Mouse (Mus musculus) kidney, postnatal 14 days (tissue): ENCODE measurements around the gene Slc24a4.
"Not testable (repeated sequence)": the region's sequence is repeated elsewhere in the genome, so short reads cannot be mapped to it uniquely, and the experiment has no call there.

Experiments used
- DNase-seq: peaks from one replicate; pipeline ENCODE4 v3.0.0; 2022; ENCODE audit warnings: mixed read lengths

Gene Slc24a4

DNA sequence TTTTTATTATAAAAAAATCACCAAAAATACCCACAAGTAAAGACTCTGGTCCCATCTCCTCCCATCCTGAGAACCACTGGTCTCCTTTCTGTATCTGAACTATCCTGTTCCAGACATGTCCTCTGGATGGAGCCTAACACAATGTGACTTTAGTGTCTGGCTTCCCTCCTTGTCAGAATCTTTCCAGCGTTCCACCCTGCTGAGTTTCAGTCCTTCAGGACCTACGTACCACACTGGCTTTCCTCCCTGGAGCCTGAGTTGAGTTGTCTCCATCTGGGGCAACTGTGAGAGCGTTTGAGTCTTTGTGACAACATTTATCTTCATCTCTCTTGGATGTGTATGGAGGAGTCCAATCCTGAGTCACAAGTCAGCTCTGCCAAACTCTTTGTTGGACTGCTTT, 123.5 kb downstream of the Slc24a4 start:
- DNase-seq = no peak

DNA sequence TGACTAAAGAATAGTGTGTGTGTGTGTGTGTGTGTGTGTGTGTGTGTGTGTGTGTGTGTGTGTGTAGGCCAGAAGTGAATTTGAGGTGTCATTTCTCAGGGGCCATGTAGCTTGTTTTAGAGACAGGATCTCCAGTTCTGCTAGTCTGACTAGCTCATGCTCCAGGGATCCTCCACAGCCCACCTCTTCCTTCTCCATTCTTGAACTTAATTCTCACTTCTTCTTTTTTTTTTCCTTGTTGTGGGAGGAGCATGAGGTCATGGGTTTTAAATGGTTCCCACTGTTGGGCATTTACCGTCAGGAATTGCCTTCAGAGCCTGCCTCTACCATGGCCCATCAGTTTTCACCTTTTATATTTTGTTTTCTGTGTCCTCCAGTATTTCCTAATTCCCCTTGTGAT, 124.0 kb downstream of the Slc24a4 start:
- DNase-seq = no peak

DNA sequence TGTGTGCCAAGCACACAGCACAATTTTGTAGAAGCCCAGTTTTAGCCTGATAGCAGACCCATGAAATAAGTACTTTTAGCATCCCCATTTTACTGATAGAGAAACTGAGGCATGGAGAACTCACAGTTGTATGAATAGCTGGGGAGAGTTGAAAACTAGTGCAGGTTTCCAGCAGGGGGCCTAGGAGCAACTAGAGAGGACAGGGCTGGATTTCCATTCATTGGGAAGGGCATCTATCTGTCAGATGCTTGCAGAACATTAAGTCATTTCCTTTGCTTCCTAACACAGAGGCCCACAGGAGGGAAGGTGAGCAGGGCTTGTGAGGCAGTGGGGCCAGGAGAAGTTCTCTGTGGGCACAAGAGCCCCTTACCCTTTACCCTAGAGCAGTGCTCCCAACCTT, 126.5 kb downstream of the Slc24a4 start:
- DNase-seq = no peak

DNA sequence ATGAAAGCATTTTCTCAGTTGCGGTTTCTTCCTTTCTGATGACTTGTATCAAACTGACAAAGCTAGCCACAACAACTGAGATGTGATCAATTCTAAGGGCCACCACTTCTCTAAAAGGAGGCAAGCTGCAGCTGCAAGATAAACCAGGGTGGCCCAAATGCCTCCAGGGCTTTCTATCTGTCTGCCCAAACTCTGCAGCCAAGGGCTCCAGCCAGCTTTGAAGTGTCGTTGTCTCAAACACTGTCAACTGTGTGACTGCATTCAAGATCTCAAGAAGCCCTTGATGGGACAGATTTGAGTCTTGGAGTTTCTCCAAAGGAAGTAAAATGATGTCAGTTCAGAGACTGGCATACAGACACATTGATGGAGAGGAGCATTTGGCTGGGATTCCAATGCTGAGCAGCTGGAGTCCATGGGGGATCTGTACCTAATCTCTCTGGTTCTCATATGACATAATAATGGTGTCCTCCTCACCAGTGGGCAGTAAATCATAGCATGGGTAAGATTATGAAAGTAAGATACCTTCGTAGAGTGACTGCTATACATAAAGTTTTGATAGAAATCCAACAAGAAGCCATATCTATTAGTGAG, 130.1 kb downstream of the Slc24a4 start:
- no peak for DNase-seq

DNA sequence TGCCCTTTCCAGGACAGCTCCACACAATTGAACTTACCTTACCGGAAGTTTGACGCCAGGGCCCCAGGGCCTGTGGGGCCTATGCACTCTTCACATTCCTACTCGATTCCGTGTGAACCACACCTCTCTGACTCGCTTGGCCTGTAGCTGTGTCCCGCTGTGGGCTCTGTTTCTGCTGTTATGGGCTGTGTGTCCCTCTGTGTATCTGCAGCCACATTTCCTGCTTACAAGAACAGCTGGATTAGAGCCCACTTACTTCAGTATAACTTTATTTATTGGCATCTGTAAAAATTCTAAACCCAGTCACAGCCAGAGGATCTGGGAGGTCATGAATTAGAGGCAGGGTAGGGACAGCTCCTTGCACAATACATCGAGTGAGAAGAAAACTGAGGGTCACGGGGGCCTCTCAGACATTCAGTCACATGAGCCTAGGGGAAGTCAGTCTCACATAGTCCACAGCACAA, 133.4 kb downstream of the Slc24a4 start:
- peak; percentile 38 for DNase-seq

DNA sequence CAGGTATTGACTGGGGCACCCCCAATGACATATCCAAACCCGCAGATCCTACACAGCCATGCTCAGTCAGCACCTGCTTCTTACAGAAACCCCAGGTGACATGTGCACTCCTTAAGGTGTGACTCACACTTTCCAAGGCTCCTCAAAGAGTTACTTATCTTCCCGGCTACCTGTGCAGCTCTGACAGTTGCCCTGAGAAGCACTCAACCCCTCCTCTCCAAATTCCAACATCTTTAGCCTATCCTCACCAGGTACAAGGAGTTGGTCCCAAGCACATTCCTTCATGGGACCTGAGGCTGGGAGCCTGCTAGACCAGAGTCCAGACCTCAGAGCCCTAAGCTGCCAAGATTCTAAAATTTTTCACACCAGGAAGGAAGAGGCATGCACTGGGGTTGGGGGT, 134.3 kb downstream of the Slc24a4 start:
- DNase-seq = no peak

DNA sequence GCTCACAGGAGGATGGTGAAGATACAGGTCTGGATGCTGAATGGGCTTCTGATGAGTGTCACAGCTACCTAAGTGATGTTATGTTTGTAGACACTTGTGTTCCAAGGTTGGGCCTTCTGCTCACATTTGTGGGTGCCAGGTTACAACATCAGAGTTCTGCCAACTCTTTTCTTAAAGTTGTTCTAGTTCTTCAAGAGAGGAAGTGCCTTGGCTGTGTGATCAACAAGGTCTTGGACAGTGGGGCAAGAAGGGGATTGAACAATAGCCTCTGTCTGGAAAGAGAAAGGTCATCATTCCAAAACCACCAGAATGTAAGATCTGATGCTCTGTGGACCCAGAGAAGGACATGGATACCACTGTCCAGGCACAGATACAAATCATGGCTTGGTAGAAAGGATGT, 134.7 kb downstream of the Slc24a4 start:
- no peak for DNase-seq

DNA sequence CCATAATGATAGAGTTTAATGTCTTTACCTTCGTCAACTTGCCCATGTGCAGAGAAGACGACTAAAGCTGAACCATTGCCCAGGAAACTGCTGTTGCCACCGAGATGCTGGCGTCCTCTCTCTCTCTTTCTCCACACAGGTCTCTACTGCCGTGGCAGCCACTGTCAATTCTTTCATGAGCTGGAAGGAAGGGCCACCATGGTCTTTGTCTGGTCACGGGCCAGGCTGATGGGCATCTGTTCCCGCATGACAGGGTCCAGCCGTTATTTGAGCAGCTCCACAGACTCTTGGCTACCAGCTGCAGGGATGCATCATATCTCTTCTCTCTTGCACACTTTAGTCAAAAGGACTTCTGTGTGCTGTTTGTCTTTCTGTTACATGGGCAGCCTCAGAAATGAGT, 137.9 kb downstream of the Slc24a4 start:
- no peak for DNase-seq

DNA sequence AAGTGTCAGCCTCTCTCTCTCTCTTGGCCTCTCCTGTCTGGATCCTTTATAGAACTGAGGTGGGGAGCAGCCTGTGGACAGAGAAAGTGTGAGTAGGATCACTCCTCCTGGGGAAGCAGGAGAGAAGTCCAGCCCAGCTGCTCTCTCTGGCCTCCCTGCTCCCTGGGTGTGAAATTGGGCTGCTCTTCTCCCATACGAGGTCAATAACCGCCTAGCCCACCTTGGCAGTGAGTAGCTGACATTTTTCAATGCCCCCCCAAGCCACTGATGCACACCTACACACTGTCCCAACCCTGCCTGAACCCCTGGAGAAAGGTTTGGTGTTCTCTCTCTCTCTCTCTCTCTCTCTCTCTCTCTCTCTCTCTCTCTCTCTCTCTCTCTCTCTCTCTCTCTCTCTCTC, 140.6 kb downstream of the Slc24a4 start:
- no peak for DNase-seq

DNA sequence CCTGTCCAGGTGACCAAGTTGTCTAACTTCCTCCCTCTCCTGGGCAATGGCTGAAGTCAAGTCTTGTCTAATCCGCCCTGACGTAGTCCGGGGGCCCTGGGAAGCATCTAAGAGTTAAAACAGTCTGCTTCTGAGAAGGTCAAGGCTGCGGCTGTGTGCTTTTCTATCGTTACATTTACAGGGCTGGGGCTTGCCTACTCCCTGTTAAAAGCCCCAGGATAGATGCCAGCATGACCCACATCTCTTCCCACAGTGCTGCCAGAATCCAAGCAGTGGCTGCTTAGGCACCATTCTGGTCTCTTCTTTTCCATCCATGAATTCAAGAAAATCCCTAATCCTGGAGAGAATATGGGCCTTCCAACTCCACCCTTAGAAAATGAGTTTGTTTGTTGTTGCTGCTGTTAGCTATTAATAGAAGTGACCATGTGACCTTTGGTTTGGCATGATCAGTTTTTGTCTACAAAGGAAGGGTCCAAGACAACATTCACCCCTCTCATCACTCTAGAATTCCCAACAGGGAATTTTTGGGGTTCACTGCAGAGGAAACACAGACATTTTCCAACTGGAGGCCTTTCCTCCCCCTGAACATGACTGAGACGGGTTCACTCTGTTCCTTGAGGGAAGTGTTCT, 142.4 kb downstream of the Slc24a4 start:
- no peak for DNase-seq

DNA sequence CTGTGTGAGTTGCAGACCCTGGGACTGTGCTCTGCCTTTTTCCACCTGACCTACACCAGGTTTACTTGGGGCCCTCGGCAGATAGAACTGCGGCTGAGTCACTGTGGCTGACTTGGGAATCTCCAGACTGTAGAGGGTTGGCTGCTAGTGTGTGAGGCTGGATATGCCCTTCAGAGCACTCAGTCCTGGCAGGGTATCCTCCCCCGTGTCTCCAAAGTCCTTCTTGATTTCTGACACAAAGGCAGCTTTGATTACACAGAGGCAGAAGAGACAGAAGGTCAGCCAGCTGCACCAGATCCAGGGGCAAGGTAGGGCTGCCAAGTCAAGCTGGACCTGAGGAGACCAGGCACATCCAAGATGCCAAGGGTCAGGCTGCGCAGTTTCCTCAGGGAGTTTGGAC, 142.9 kb downstream of the Slc24a4 start:
- peak; percentile 59 for DNase-seq

DNA sequence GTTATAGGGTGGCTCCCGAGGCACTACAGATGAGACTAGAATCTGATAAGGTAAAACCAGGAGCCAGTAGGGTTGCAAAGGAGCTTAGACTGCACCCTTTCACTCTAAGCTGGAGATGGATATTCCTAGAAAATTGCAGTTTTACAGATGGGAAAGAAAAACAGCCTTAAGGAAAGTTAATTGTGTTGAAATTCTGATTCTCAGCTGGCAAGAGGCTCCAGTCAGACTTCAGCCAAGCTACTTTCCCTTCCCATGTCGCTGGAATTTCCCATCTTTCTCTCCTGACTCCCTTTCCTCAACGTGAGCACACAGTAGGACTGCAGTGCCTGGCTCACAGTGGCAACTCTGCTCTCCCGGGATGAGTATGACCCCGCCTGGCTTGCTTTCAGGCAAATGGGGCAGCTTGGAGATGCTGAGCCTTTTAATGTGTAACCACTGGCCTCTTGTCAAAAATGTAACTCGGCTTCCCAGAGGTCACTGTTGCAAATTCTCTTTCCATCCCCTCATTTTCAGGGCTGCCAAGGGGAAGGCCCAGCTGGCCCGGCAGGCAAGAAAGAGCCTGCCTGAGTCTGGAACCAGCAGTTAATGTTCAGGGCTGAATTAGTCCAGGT, 147.4 kb downstream of the Slc24a4 start:
- peak; percentile 89 for DNase-seq

DNA sequence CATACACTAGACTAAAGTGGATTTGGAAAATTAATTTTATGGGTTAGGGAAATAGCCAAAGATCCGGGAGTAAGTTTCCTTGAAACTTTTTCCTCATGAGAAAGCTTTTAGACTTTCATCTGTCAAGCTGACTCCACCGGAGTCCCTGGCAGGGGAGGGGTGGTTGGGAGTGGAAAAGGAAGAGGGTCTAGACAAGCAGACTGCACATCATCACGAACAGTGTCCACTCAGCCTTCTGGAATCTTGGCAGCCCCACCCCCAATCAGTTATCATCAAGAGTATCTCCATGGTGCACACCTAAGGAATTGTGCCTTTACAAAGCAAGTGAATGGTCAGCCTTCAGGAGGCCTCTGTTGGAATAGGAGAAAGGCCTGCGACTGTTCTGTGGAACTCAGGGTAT, 151.8 kb downstream of the Slc24a4 start:
- not testable (repeated sequence) for DNase-seq

DNA sequence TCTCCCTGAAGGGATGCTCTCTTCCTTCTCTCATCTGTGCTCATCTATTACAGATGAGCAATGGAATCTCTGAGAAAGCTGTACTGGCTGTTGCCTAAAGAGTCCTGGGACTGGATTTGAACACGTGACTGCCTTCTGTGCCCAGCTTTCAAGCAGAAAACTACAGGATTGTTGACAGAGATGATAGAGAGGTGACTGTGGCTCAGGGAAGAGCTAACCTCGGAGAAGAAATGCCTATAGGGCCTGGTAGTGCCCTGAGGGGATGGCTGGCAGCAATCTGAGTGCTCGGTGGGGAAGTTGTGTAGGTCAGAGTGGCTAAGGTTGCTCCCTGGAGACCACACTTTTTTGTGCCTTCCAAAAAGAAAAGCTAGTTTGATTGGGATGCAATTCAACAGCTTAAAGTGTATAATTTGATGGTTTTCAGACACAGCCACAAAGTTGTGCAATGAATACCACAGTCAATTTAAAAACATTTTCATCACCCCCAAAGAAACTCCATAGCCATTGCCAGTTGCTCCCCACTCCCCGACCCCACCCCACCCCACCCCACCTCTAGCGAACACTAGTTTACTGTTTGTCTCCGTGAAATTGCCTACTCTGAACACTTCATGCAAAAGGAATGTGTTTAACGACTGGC, 152.5 kb downstream of the Slc24a4 start:
- DNase-seq = no peak

DNA sequence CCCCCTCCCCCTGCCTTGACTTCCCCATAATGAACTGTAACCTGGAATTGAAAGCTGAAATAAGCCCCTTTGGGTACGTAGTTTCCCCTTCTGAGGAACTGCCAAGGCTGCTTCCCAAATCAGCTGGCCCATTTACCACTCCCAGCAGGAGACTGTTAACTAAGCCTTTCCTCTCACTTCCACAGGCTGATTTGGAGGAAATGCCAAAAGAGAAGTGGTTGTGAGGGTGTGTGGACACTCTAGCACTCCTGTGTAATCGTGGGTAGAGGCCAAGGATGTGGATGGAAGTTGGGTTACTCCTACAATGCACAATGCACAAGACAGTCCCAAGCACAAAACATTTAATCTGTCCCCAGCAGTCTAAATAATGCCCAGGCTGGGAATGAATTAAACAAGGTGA, 153.6 kb downstream of the Slc24a4 start:
- DNase-seq = no peak

DNA sequence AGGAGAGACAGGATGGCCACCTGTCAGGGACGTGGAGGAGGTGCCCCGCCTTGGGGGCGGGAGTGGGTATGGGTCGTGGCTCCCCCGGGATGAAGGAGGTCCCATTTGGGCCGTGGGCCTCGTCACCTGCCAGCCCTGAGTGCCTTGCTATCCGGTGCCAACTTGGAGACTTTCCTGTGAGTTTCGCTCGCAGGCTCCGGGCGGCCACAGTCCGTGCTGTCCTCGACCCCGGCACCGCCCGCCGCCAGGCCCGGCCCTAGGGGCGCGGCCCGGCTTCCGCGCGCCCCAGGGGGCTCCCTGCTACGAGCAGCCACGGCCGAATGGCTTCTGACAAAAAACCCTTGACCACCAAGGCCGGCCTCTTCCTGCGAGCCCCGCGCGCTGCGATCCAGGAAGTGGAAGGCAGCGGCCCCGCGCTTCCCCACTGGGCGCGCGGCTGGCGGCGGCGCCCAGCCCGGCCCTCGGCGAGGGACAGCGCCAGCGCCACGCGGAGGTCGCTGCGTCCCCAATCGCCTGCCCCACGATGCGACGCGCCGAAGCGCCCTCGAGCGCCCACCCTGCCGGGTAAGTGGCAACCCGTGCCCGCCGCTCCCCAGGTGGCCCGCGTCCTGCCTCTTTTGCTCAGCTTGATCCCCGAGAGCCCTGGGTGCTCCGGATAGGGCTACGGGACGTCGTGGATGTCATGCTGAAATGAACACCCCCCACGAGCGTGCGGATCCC, 154.4 kb downstream of the Slc24a4 start, which contains the start of gene Rin3:
TSS of gene Rin3 (plus strand) at position 286 of the 720 bp plus-strand sequence.
- peak; percentile 86 for DNase-seq

DNA sequence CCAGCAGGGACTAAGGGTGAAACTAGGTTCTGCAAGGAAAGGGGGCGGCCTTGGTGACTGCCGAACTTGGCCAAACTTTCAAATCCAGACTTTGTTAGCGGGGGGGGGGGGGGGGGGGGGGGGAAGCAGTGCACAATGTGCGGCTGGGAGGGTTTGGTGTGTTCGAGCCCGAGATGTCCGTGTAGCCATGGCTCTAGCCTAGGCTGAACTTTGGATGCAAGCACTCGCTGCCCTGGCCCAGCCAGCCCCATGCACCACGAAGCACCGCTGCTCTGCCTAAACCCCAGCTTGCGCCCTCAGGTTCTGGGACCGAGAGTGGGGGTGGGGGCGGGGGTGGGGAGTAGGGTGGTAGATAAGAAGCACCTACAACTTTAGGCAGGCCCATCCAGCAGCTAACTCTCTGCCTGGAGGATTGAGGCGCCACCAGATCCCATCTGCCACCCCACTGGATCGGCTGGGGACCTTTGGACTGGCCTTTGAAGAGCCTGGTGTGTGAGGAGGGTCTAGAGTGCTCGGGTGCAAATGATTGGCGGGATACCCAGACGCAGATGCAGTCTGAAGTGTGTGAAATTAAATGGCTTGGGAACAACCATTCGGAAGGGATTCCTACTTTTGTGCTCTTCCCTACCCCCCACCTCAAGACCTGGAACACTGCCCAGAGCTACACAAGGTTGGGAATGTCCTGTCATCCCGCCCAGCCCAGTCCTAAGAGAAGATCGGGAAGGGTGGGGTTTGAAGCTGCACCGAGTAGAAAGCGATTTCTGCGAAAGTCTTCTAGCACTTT, 155.1 kb downstream of the Slc24a4 start:
- peak; percentile 85 for DNase-seq

DNA sequence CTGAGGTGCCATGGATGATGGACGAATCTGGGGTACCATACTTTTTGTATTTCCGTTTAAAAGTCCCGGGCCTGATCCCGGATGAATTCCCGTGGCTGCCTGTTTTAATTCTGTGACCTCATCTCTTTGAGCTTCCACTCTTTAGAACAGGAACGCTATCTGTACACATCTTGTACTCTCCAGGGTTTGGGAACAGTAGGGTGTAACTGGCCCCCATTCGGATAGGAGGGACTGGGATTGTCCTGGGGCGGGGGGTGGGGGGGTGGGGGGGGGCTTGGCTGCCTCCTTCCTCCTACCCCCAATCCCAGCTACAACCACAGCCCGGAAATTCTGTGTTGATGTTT, 155.7 kb downstream of the Slc24a4 start:
- no peak for DNase-seq

DNA sequence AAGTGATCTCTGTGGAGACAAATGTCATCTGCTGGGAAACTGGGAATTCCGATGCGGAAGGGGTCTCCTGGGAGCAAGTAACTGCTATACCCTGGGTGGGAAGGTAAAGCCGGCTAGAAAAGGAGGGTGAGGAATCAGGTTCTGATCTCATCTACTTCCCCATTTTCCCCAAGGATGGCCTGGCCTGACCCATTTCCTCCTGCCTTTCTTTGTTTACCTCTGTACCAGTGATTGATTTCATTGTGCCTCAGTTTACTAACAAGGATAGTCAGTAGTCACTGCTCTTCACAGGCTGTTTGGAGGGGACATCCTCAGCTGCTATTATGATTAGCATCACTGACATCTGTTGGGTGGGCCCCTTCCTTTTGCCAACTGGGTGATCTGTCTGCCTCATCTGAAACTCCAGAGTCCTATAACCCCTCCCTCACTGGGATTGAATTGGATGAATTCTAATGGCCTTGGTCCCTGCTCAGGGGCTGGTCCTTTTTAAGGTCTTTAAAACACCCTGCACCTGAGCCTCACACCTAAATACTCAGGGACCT, 156.2 kb downstream of the Slc24a4 start:
- DNase-seq = no peak

DNA sequence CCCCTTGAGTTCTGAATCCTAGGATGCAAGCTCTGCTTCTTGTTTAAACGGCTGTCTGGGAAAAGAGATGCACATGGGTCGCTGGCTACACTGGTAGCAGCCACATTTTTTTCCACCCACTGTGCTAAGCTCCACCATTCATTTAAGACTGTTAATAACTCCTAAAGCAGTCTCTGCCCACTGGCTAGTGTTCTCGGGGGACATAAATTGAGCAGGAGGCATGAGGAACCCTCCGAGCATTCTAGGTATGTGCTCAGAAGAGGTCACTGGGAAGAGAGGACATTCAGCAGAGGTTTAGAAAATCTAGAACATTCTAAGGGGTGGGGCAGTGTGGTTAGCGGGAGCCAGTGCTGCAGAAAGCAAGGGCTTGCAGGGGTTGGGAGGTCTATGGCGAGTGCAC, 156.8 kb downstream of the Slc24a4 start:
- no peak for DNase-seq

DNA sequence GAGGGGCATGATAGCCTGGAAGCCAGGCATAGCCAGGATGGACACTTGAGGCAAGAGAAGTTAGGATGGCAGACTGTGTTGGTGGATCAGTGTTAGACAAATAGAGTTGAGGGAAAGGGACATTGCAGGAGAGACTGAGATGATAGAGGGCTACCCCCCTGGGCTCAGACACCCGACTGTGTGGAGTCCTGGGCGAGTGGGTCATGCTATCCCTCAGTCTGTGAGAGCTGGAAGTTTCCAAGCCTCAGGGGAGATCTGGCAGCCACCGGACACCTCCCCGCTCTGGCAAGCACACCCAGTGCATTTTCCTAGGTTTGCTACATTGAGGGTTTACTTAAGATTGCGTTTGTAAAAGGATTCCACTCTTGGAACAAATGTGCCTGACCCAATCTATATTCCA, 157.2 kb downstream of the Slc24a4 start:
- DNase-seq = no peak

DNA sequence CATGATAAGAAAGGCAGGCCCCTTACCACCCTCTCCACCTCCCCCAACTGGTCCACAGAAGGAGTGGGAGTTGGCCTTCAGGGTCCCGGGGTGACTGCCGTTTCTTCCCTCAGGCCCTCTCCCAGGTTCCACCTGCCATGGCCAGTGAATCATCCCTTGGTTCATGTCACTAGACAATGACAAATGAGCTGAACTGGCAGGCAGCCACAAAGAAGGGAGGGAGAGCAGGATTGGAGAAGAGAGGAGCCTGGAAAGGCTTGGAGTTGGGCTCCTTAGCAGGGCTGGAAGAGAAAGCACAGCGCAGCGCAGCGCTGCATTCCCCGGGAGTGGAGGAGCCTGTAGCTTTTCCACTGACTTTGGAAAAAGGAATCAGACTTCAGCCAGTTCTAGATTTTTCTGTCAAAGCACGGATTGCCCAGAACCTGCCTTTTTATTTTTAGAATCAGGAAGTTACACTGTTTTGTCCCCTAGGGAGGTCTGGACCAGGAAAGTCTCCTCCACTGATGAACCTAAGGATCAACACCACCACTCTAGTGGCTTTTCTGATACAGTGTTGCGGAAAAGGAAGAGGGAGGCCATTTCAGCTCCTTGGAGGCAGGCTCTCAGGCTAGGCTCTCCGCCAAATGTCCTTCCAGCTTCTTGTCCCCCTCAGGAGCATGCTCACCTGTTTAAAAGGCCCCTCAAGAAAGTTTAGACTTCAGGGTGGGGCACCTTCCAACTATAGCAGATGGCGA, 158.3 kb downstream of the Slc24a4 start:
- DNase-seq = peak; percentile 75
